Mouse (Mus musculus) heart, postnatal 0 days (tissue): ENCODE results near the gene Gm20379. TPM values are rescaled to one million over a fixed set of nuclear protein-coding genes. Genes with fewer than 3 reads are reported as not detected.

Experiments
- ATAC-seq: fragments of 200-750 bp; cut with Nextera tagmentation; 2 replicates; pipeline ENCODE4 v1.8.0; 2017; ENCODE audit warnings: low read depth, moderate number of reproducible peaks, moderate library complexity; ENCODE audit not compliant: insufficient read depth
- DNase-seq: peaks from one replicate; pipeline ENCODE4 v3.0.0-alpha.2; 2016; ENCODE audit warnings: low spot score
- H3K27ac ChIP-seq: fragments of 300-500 bp; sonication (generic); 2 replicates; pipeline ENCODE4 v1.5.1; 2014; ENCODE audit warnings: low read depth, mild to moderate bottlenecking
- H3K27me3 ChIP-seq: fragments of 300-500 bp; sonication (generic); 2 replicates; pipeline ENCODE4 v1.6.1; 2014; ENCODE audit warnings: low read length, mixed read lengths; ENCODE audit not compliant: control insufficient read depth, insufficient read depth
- H3K36me3 ChIP-seq: fragments of 300-500 bp; sonication (generic); replicated peaks from 2 replicates; pipeline ENCODE4 v1.6.1; 2014; ENCODE audit warnings: low read length, mixed read lengths; ENCODE audit not compliant: control insufficient read depth, insufficient read depth
- H3K4me1 ChIP-seq: fragments of 300-500 bp; sonication (generic); 2 replicates; pipeline ENCODE4 v1.6.1; 2014; ENCODE audit warnings: antibody characterized with exemption; ENCODE audit not compliant: control insufficient read depth, insufficient read depth
- H3K4me2 ChIP-seq: fragments of 300-500 bp; sonication (generic); 2 replicates; pipeline ENCODE4 v1.6.1; 2014; ENCODE audit warnings: low read depth, mild to moderate bottlenecking, low read length, moderate library complexity
- H3K4me3 ChIP-seq: fragments of 300-500 bp; sonication (generic); 2 replicates; pipeline ENCODE4 v1.5.1; 2014; ENCODE audit warnings: low read depth, low read length
- H3K9ac ChIP-seq: fragments of 300-500 bp; sonication (generic); replicated peaks from 2 replicates; pipeline ENCODE4 v1.6.1; 2014; ENCODE audit warnings: low read depth, low read length, mixed read lengths
- H3K9me3 ChIP-seq: fragments of 300-500 bp; sonication (generic); replicated peaks from 2 replicates; pipeline ENCODE4 v1.6.1; 2016; ENCODE audit warnings: low read length; ENCODE audit not compliant: control insufficient read depth
- CTCF ChIP-seq: IDR thresholded peaks from 2 replicates; pipeline ENCODE4 v1.5.1; 2016; ENCODE audit warnings: antibody characterized with exemption, control low read depth, low read depth
- EP300 ChIP-seq: IDR thresholded peaks from 2 replicates; pipeline ENCODE4 v1.6.1; 2016; ENCODE audit warnings: antibody characterized with exemption, low read depth
- WGBS: fragments of 180-500 bp; shearing (Covaris S2); extraction: QIAGEN DNeasy Blood & Tissue Kit; methylation state at CpG from one replicate; pipeline ENCODE4 v1.1.7; 2014; 5-methylcytosine and 5-hydroxymethylcytosine counted together
- polyA plus RNA-seq: library from polyadenylated mRNA; unstranded; fragments of >200 nt; fragmentation: Nextera tagmentation; extraction: Ambion mirVana; gene quantifications from 2 replicates; pipeline ENCODE4 v1.2.1, GENCODE M21; 2015
- total RNA-seq: library from RNA; depleted of rRNA; stranded (reverse); fragments of >200 nt; gene quantifications from 2 replicates; pipeline ENCODE4 v1.2.3, GENCODE M21; 2014; ENCODE audit warnings: low replicate concordance

Gene Gm20379
- total and polyA plus RNA-seq, 2 experiments from 2014 or later = 0.31 TPM; not detected in 1

DNA sequence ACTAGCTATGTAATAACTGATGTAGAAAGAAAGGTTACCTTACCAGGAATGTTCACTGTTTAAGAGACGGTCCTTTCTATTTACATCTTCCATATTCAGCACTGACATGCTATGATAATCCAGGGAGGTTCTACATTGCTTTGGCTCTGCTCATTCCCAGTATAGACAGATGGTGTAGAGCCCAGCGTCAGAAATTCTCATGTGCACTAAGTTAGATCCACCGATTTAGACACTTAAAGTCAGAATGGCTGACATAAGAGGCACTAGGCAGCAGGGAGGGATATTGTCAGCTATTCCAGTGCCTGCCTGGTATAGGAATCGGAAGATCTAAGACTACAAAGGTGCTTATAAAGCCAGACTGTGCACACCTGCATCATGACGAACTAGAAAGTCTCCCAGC, 8.8 kb downstream of the Gm20379 start:
- no peaks in the 10 kb centered on the region for H3K27me3 ChIP-seq
- no peak overlapping the region for H3K9ac ChIP-seq
- no peak overlapping the region for H3K27ac ChIP-seq
- H3K4me1 ChIP-seq = no peaks in the 10 kb centered on the region
- 80% methylated on average over 5 of the region's 5 CpGs for WGBS
- DNase-seq (no peak), ATAC-seq (no peak)
- no peak overlapping the region for H3K4me2 ChIP-seq
- peaks cover 7% of the 10 kb centered on the region; the same call in 1 of the 2 replicates for H3K36me3 ChIP-seq
- H3K4me3 ChIP-seq = no peak overlapping the region
- H3K9me3 ChIP-seq = no peaks in the 10 kb centered on the region
- TF ChIP-seq EP300 (no peak), CTCF (no peak)

DNA sequence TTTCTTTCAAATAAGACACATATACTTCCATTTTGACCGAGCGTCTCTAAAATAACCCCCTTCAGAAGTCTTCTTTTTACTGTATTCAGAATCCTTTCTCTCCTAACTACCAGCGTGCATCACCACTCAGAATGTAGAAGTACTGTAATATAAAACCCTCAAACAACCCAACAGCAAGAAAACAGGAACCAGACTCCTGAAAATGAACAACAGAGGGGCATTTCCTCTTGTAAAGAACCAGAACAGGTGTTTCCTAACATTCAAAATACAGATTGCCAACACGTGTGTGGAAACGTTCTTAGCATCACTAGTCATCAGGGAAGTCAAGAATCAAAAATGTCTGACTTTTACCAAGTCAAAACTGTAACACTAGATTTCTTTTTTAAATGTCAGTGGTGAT, 15.0 kb downstream of the Gm20379 start:
- TF ChIP-seq EP300 (no peak), CTCF (no peak)
- Histone ChIP-seq H3K36me3 (peaks cover 11% of the 10 kb centered on the region; the same call in 1 of the 2 replicates), H3K4me3 (no peak overlapping the region), H3K4me1 (no peaks in the 10 kb centered on the region), H3K9ac (no peak overlapping the region), H3K27me3 (no peaks in the 10 kb centered on the region), H3K9me3 (no peaks in the 10 kb centered on the region), H3K27ac (no peak overlapping the region), H3K4me2 (no peak overlapping the region)
- DNase-seq (no peak), ATAC-seq (no peak)
- WGBS = 77% methylated on average over 5 of the region's 5 CpGs

DNA sequence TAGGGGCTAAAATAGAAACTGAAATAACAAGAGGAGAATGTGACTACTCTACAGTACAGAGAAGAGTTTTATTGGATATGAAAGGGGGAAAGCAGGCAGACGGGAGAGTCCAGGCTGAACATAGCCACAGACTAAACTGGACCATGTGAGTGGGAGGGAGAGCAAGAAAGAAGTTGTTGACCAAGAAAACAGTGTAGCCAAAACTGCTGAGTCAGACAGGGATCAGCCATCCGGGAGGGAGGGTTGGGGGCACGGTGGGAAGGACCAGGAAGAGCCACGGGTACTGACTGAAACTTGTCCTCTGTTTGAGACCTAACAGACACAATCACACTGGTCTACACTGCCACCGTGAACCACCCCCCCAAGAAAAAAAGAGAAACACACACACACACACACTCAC, 20.2 kb downstream of the Gm20379 start:
- no peaks in the 10 kb centered on the region for H3K4me1 ChIP-seq
- H3K36me3 ChIP-seq = peaks cover 12% of the 10 kb centered on the region; the same call in 1 of the 2 replicates
- no peak overlapping the region for H3K4me3 ChIP-seq
- H3K27me3 ChIP-seq = no peaks in the 10 kb centered on the region
- no peak overlapping the region for H3K9ac ChIP-seq
- no peak for DNase-seq
- no peak overlapping the region for H3K27ac ChIP-seq
- 51% methylated on average over 5 of the region's 5 CpGs for WGBS
- TF ChIP-seq EP300 = no peak
- TF ChIP-seq CTCF = no peak
- ATAC-seq = no peak
- H3K4me2 ChIP-seq = no peak overlapping the region
- no peaks in the 10 kb centered on the region for H3K9me3 ChIP-seq

DNA sequence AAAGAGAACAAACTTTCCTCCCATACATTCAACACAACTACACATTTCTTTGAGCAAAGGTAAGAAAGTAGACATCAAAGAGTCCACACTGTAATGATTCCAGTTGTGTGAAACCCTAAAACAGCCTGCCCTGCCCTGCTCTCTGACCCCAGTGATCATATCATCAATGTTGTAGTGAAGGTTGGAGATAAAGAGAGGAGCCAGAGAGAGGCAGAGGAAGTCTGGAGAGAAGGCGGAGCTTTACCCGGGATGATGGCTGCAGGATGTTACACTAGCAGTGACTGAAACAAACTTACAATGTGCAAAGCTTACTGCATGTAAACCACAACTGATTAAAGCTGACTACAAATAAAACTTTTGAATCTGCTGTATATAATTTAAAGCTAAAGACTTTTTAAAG, 22.2 kb downstream of the Gm20379 start:
- ATAC-seq (no peak), DNase-seq (no peak)
- H3K4me2 ChIP-seq = no peak overlapping the region
- H3K9ac ChIP-seq = no peak overlapping the region
- H3K27ac ChIP-seq = no peak overlapping the region
- 0 out of 2 replicates have a peak, but pooled peaks cover 13% of the 10 kb centered on the region for H3K36me3 ChIP-seq
- no peaks in the 10 kb centered on the region for H3K27me3 ChIP-seq
- H3K4me3 ChIP-seq = no peak overlapping the region
- 63% methylated on average over 2 of the region's 2 CpGs for WGBS
- H3K4me1 ChIP-seq = no peaks in the 10 kb centered on the region
- no peak for TF ChIP-seq EP300
- no peak for TF ChIP-seq CTCF
- H3K9me3 ChIP-seq = no peaks in the 10 kb centered on the region

DNA sequence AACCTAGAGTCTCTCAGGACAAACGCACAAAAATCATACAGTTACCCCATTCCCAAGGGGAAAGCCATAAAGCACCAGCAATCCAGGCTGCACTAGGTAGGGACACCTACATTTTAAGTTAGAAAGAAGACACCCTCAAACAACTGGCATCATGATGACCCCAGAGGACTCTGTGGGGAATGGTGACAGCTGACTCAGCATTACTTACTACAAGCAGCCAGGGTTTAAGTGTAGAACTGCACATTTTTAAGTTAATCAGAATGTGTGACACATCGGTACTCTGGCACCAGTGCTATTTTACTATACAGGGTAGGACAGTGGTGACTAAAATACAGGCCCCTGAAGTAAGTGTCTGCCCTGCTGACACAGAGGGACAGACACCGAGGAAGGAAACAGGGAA, 24.8 kb downstream of the Gm20379 start:
- no peak overlapping the region for H3K27ac ChIP-seq
- 0 out of 2 replicates have a peak, but pooled peaks cover 12% of the 10 kb centered on the region for H3K36me3 ChIP-seq
- H3K4me2 ChIP-seq = no peak overlapping the region
- TF ChIP-seq CTCF = no peak
- no peak for TF ChIP-seq EP300
- H3K4me1 ChIP-seq = no peaks in the 10 kb centered on the region
- no peaks in the 10 kb centered on the region for H3K9me3 ChIP-seq
- ATAC-seq (no peak), DNase-seq (no peak)
- WGBS = 88% methylated on average over 3 of the region's 3 CpGs
- H3K9ac ChIP-seq = no peak overlapping the region
- H3K4me3 ChIP-seq = no peak overlapping the region
- no peaks in the 10 kb centered on the region for H3K27me3 ChIP-seq
